Mouse (Mus musculus) left cerebral cortex, postnatal 14 days (tissue): Measurements from ENCODE around the gene Snx9. TPM values are rescaled to one million over a fixed set of nuclear protein-coding genes. Genes with fewer than 3 reads are reported as not detected.
A peak's percentile ranks its signal among the peaks of the same experiment; 100 is the strongest.

Experiments used
- DNase-seq, 2 experiments: peaks; one replicate each; pipeline ENCODE4 v3.0.0; 2021 to 2022; ENCODE audit warnings: low spot score in 2 of 2, mixed read lengths in 1 of 2
- intact Hi-C: fragments of 180-260 bp; cut with DNase I; formaldehyde crosslinking; loops from one replicate; pipeline ENCODE4 v1.15.1; 2025
- total RNA-seq, 2 experiments: library from RNA; stranded (reverse); gene quantifications; 2 replicates each; pipeline ENCODE4 v1.2.3; 2021

Gene Snx9
- total RNA-seq, 2 experiments from 2014 or later = 11.4 to 12.2 TPM

- no peak for DNase-seq
- intact Hi-C loops = no loop called here
Observed at GRCm38 (mm10) chr17:5834798-5835328, 6.3 kb upstream of the Snx9 start.

DNA sequence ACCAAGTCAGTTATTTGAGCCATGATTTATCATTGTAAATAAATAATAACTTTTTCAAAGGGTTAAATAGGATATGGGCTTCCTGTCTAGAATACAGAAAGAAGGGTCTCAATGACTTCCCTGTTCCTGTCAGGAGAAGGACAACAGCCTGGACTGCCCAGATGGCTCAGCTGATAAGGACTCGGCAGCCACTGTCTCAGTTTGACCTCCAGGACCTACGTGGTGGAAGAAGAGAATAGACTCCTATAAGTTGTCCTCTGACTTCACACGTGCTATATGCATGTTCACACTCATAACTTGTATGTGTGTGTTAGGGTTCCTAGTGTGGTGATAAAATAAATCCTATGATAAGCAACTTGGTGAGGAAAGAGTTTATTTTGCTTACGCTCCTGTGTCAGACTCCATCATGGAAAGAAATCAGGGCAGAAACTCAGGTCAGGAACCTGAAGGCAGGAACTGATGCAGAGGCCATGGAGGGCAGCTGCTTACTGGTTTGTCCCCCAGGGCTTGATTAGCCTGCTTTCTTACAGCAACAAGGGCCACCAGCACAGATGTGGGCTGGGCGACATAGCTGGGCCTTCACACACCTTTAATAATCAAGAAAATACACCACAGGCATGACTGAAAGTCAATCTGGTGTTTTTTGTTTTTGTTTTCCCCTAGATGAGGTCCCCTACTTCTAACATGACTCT, 1.4 kb upstream of the Snx9 start:
- DNase-seq = no peak
- intact Hi-C loops = loop anchor here (5.0 kb wide), 1 partner anchor 53 kb away; no protein-coding TSS in a partner anchor

DNA sequence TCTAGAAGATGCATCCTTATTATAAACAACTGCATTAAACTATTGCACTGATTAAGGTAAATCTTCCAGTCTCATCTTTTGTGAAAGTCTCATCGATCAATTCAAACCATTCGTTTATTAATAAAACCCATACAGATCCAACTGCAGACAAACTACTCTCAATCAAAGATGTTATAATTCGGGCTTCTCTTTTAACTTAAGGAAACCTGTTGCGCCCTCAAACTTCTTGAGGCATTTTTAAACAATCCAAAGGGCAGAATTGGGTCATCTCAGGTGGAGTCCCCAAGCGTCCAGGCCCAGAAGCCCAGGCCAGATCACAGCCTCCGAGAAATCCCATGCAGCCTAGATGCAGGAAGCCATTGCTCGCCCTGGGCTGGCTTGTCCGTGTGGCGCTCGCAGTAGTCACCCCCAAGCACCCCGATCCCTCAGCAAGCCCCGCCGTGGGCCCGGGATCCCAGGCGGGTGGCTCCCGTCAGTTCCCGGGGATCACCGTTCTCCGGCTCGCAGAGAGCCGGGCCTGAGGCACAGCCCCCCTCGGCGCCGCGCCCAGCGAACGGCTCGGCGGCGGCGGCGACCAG, 490 bp upstream of the Snx9 start:
- intact Hi-C loops = loop anchor here (5.0 kb wide), 1 partner anchor 52 kb away; no protein-coding TSS in a partner anchor
- peak in 1 of 2 experiments; percentile 15 for DNase-seq

GRCm38 (mm10) chr17:5841943-5842273, 779 bp downstream of the Snx9 start:
- intact Hi-C loops = loop anchor here (5.0 kb wide), 1 partner anchor 50 kb away; no protein-coding TSS in a partner anchor
- no peak for DNase-seq

DNA sequence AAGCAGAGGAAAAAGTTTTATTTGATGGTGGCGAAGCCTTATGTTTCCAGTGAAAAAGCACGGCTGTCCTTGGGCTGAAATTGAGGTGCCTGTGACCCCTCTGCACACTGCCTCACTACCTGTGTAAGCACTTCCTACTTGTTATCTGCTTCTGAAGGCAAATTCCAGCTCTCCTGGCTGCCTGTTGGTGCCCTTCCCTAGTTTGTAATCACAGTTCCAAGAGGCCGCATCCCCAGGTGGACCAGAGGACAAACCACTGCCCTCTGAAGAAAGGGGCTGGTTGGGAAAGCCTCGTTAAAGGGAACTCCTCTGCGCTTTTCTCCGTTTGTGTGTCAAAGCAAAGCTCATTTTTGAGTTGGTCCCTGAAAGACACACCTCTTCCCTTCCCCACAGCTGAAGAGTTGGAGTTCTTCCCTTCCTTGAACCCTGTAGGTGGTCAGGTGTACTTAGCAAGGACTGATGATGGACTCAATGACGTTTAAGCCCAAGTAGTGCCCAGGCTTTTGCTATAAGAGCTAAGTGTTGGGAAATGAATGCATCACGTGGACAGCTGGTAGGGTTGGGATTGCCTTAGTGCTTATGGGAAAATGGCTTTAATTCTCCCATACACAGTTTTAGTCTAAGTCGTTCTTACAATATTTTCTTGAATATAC, 2.0 kb downstream of the Snx9 start:
- no peak for DNase-seq
- intact Hi-C loops = loop anchor here (5.0 kb wide), 1 partner anchor 49 kb away; no protein-coding TSS in a partner anchor

DNA sequence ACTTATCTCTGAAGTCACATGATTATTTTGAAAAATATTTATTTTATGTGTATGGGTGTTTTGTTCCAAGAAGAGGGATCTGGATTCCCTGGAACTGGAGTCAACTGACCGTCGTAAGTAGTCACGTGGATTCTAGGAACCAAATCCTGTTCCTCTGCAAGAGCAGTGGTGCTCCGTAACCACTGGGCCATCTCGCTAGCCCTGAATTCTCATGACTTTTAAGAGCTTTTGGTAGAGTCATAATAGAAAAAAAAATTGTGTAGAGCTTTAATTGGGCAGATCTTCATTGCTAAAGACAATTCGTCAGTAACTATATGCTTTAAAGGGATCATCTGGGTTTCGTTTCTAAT, 2.5 kb downstream of the Snx9 start:
- DNase-seq = no peak
- intact Hi-C loops = loop anchor here (5.0 kb wide), 1 partner anchor 49 kb away; no protein-coding TSS in a partner anchor

- no peak for DNase-seq
- intact Hi-C loops = no loop called here
Observed at GRCm38 (mm10) chr17:5845376-5845775, 4.2 kb downstream of the Snx9 start.

DNA sequence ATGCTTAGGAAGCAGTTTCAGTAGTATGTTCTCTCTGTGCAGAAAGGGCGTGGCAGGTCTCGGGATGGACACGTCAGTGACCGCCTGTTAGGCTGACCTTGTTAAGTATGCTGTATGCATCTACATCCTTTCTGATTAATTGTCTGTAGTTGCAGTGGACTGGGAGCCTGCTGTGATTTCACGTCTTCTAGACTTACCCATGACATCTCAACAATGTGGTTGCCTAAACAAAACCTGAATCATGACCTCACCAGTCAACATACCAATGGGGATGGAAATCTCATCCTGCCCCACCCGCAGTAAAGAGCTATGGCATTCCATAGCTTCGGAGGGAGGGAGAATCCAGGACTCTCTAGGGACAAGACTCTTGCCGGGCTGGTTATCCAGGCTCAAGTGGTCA, 5.0 kb downstream of the Snx9 start:
- no peak for DNase-seq
- intact Hi-C loops = no loop called here

GRCm38 (mm10) chr17:5848706-5849415, 7.7 kb downstream of the Snx9 start:
- no peak for DNase-seq
- intact Hi-C loops = no loop called here

DNA sequence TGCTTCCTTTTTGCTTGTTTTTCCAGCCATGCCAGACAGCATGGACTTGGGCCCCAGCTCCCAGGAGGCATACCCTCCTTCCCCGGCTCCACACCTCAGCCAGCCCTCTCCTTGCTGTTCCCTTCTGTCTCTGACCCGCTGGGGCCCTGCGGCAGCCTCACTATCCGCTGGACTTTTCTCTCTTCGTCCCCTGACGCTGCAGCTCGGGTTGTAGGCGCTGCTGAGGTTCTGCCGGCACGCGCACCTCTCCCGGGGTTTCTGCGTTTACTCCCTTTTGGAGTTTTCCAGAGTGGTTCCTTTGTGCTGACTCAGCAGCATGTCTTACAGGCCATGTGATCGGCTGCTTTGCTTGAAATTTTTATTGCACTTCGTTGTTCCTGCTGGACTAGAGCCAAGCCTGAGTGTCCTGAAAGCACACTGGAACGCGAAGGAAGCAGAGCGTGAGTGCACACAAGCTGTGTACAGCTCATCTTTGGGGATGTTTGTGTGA, 8.3 kb downstream of the Snx9 start:
- intact Hi-C loops = no loop called here
- peak; percentile 67 to 85 for DNase-seq

- DNase-seq = no peak
- intact Hi-C loops = no loop called here
Observed at GRCm38 (mm10) chr17:5850031-5850430, 8.9 kb downstream of the Snx9 start.

DNA sequence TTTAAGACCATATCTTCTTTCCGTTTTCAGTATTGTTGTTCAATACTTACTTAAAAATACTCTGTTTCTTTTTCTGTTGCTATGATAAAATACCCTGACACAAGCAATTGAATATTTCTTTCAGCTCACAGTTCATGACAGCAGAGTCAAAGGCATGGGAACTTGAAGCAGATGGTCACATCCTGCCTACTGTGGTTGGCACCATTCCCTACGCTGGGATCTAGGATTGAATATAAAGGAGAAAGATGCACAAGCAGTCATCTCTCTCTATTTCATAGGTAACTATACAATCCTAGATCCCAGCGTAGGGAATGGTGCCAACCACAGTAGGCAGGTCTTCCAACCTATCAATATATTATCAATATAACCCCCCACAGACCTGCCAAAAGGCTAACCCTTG, 9.3 kb downstream of the Snx9 start:
- DNase-seq = no peak
- intact Hi-C loops = no loop called here

DNA sequence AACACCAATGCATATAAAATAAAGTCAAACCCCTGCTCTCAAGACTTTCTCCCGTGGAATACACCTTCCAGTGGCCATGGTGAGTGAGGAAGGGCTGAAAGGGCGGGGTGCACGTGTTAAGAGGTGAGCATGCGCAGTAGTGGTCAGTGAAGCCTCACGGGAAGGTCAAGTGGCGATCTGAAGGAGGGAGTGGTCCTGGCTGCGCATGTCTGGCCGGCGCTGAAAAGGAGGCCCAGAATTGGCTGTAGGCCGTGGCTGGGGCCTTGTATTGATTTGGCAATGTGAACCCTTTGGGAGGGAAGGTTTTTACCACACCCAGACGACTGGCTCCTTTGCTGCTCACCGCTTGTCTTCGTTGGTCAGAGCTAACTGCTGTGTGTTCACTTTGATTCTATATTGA, 12.8 kb downstream of the Snx9 start:
- no peak for DNase-seq
- intact Hi-C loops = no loop called here

GRCm38 (mm10) chr17:5855560-5855959, 14.4 kb downstream of the Snx9 start:
- DNase-seq = no peak
- intact Hi-C loops = no loop called here

GRCm38 (mm10) chr17:5856426-5856825, 15.3 kb downstream of the Snx9 start:
- DNase-seq = no peak
- intact Hi-C loops = no loop called here

- no peak for DNase-seq
- intact Hi-C loops = no loop called here
Observed at GRCm38 (mm10) chr17:5857206-5857605, 16.1 kb downstream of the Snx9 start.

DNA sequence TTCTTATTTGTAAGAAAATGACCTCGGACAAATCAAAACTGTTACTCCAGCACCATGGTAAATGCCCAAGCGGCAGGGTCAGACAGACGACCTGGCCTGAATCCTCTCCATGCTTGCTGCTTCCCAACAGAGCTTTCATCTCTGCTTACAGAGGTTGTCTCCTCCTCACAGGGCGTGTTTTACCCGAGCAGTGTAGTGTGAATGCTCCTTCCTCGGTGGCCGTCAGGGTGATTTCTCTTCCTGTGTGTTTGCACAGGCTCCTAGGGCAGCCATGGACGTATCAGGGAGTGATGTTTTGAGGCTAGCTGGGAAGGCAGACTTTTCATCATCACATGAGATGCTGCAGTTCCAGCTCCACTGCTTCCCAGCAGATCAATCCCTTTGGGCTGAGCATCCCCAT, 17.1 kb downstream of the Snx9 start:
- DNase-seq = no peak
- intact Hi-C loops = no loop called here

- DNase-seq = no peak
- intact Hi-C loops = no loop called here
Observed at GRCm38 (mm10) chr17:5862285-5862684, 21.2 kb downstream of the Snx9 start.

DNA sequence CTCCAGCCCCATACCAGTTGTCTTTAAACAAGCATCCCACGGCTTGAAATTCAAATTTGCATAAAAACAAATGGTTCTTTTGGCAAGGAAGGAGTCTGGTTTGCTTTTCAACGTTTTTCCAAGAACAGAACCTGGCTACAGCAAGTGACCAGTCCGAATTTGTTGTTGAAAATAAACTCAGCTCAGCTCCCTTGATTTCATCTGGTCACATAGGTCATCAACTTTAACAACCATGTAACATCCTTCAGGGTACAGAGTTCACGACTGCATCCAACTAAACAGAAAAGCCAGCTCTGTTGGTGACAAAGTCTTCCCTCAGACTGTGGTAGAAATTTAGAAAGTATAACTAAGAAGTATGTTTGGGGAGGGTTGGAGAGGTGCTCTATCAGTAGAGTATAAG, 21.7 kb downstream of the Snx9 start:
- DNase-seq = no peak
- intact Hi-C loops = no loop called here

- intact Hi-C loops = no loop called here
- no peak for DNase-seq
Observed at GRCm38 (mm10) chr17:5863745-5864144, 22.6 kb downstream of the Snx9 start.
